Mouse (Mus musculus): ENCODE results near the gene Rab3ip.

GRCm38 (mm10) chr10:116920641-116921040 lies 29.9 kb downstream of the Rab3ip start:
- TF ChIP-seq TAL1 (IDR thresholded peaks at IDR 0.05; ENCODE audit: low read length): no peak
- TF ChIP-seq GATA1 (IDR thresholded peaks at IDR 0.05; ENCODE audit: low read length): no peak

Measured in erythroblast, embryonic 14.5 days (primary cell).